Mouse (Mus musculus) left cerebral cortex, postnatal 25 days (tissue): ENCODE data around the gene Cfap44. TPM values are rescaled to one million over a fixed set of nuclear protein-coding genes. Genes with fewer than 3 reads are reported as not detected.

Experiments
- DNase-seq, 2 experiments: peaks; one replicate each; pipeline ENCODE4 v3.0.0; 2022; ENCODE audit warnings: low spot score in 2 of 2, mixed read lengths in 1 of 2
- intact Hi-C: fragments of 180-260 bp; cut with DNase I; formaldehyde crosslinking; loops from one replicate; pipeline ENCODE4 v1.15.1; 2025
- total RNA-seq, 2 experiments: library from RNA; stranded (reverse); gene quantifications; 2 replicates each; pipeline ENCODE4 v1.2.3; 2021

The Cfap44 gene
- total RNA-seq, 2 experiments from 2014 or later, result 2.4 to 4.0 TPM

DNA sequence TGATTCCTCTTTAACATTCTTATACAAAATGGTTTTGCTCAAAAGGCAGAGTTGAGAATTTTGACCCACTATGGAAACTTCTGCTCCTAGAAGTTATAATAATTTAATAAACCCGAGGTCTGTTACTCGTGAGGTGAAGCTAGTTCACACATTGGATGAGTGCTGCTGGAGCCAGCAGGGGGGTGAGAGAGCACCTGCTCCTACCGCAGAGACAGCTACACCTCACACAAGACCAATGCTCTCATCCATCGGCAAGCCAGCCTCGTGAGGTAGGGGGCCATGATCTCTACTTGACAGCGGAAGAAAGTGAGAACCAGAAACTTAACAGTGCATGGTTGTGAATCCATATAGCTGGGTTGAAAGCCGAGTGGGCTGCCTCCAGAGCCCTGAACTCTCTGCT is 129.0 kb downstream of the Cfap44 start:
- DNase-seq, result no peak
- intact Hi-C loops, result no loop called here

DNA sequence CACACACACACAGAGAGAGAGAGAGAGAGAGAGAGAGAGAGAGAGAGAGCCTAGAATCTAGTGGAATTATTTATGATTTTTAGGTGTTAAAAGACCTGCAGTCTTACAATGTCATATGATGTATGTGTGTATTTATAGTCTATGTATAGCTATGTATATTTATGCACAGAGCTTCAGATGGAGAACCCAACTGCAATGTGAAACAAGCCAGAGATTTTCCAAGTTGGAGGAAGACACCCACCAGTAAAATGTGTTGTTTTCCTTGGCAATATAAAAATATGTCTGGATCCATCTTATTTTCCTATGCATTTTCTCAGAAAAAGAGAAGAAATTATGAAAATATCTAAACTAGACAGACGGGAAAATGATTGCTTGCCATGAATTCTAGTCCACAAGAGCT is 131.4 kb downstream of the Cfap44 start:
- intact Hi-C loops, result loop anchor here (2.0 kb wide), 1 partner anchor 33 kb away; the partner anchor contains the start of gene Boc
- peak in 1 of 2 experiments; percentile 75 for DNase-seq

DNA sequence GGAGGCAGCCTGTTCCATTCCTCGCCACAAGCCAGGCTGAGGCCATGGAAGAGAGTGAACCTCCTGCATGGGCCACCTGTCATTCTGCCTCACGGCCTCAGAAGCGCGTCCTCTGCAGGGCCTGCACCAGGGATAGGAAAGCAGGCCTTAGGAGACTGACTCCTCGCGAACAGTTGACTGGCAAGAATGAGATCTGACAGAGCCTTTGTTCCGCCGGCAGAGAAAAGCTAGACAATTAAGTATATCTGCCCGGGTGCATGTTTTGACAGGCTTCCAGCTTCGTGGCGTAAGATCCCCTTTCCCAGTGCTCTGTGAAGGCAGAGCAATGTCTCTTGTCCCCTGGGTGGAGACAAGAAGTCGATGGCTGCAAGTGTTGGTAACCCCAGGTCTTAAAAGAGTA is 132.1 kb downstream of the Cfap44 start:
- intact Hi-C loops, result loop anchor here (2.0 kb wide), 1 partner anchor 32 kb away; the partner anchor contains the start of gene Boc
- DNase-seq, result no peak

DNA sequence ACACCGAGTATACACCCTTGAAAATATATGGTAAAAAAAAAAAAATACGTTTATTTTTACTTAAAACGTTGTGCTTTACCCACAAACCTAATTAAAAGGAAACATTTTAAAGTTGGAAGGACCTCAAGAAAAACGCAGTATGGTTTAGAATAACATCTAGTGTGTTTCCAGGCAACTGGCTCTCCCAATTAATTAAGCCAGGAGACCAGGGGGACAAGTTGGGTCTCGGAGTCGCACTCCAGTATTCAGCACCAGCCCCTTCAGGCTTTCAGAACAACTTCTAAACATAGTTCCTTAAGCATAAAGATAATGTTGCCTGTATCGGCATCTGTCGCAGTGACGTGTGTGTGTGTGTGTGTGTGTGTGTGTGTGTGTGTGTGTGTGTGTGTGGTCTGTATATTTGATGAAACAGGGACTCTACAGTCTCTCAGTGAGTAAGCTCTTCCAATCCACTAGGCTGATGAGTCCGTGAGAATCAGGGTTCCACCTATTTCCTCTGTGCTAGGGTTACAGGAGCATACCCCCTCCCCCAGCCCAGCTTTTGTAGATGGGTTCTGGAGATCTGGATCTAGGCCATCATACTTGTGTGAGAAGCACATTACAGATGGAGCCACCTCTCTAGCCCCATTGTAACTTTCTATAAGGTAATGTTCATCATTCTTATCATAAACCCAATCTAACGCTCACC is 132.8 kb downstream of the Cfap44 start:
- intact Hi-C loops, result loop anchor here (2.0 kb wide), 1 partner anchor 31 kb away; the partner anchor contains the start of gene Boc
- no peak for DNase-seq

DNA sequence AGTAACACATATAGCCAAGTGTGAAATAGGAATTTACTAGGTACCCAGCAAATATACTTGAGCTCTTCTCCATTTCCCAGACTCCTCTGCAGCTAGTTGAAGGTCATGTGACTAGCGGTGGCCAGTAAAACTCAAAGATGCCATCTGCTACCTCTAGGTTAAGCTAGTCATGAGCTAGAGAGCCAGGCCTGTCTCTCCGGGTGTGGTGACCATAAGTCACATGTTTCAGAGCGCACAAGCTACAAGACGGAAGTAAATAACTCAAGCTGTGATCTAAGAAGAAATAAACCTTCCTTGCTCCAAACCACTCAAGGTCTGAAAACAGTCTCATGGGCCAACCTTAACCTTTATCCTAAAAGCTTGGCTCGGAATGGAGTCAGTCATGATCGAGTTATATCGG is 134.4 kb downstream of the Cfap44 start:
- intact Hi-C loops, result no loop called here
- no peak for DNase-seq

DNA sequence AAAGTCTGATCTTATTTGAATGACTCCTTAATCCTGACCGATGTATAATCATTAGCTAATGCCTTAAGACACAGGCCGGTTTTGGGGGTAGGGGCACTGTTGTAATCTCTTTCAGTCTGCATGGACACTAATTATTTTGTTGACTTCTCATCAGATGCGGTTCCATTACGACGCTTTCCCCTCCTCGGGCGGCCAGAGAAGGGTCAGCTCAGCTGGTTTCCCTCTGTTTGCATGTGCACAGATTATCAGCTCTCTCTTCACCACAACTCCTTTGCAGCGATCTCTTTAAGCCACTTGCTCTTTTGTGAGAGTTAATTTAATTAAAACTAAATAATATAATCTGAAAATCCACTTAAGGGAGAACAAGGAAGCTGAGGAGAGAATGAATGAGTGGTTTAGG is 135.1 kb downstream of the Cfap44 start:
- DNase-seq, result no peak
- intact Hi-C loops, result no loop called here

DNA sequence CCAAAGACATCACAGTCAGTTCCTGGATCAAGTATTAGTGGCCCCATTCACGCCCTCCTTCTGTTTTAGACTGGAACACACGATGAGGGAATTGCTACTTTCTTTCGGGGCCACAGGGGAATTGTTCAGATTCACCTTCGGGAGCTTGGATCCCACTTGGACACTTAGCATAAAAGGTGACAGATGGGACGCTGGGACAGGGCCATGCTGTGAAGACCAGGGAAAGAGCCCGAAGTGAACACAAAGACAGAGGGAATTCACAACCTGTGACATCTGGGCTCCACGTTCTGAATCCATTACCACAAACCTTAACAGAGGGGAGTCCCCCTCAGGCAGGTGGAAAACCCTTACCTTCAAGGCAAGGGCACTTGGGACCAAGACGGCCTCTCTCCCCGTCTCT is 135.6 kb downstream of the Cfap44 start:
- intact Hi-C loops, result no loop called here
- no peak for DNase-seq

DNA sequence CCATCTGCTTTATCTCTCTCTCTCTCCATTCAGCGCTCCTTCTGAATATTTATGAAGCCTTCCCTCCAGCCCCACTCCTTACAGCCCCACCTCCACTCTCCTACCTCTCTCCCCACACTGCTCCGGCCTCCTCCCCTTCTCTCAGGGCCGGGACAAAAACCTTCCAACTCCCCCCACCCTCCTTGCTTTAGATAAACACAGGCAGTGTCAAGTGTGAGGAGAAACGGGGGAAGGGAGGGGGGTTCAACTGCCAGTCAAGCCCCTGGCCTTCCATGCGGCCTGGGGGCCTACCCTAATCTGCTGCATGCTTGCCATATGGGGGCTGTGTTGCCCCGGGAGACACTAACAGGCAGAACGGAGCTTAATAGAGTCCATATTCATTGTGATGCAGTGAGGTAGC is 136.2 kb downstream of the Cfap44 start:
- peak in 1 of 2 experiments; percentile 65 for DNase-seq
- intact Hi-C loops, result no loop called here

DNA sequence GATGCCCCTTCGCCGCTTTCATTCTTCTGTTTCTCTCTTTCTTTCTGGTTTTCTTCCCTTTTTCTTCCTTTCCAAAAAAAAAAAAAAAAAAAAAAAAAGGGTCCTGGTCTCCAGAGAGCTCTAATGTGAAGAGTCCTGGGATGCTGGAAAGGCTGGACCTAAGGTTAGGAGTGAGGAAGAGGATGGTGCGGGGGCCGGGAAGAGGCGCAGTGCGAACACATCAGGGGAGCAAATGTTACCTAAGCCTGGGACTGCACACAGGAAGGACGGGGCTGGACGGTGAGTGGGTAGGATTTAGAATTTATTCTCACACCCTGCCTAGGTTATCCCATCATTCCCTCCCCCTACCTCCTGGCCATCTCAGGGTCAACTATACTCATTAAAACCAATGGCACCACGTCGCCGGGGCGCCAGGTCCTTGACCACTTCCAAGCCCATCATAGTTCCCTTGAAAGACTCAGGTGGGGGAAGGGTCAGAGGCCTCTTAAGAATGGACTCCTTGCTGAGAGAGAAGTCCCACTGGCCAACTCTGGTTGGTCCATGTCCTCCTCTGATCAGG is 136.7 kb downstream of the Cfap44 start:
- intact Hi-C loops, result no loop called here
- no peak for DNase-seq

Other genes starting within 250 kb of the Cfap44 start
- gene Usf3, start 221.6 kb upstream of the Cfap44 start, total RNA-seq, result 10 to 100 TPM; 37.5 to 38.4 TPM
- gene Sidt1, start 61.6 kb upstream of the Cfap44 start, total RNA-seq, result 10 to 100 TPM; 53.0 to 62.6 TPM
- 10 to 100 TPM; 18.2 to 18.4 TPM for gene Spice1, start 47.7 kb upstream of the Cfap44 start, total RNA-seq
- 10 to 100 TPM; 19.9 TPM for gene Boc, start 164.1 kb downstream of the Cfap44 start, total RNA-seq